Mouse (Mus musculus) cerebellum, adult 2 months (tissue): ENCODE measurements around the gene Fam120a.

Experiments
- CTCF ChIP-seq: fragments of 200-500 bp; IDR thresholded peaks from 2 replicates; pipeline ENCODE4 v1.5.1; 2011; ENCODE audit warnings: low read depth, mild to moderate bottlenecking, control low read depth, low read length, moderate library complexity, borderline replicate concordance; ENCODE audit not compliant: insufficient read depth
- POLR2A ChIP-seq: fragments of 200-500 bp; IDR thresholded peaks from 2 replicates; pipeline ENCODE4 v1.6.1; 2011; ENCODE audit warnings: low read length, control low read depth, borderline replicate concordance; ENCODE audit not compliant: insufficient read depth

GRCm38 (mm10) chr13:48830528-48831250 is 137.1 kb downstream of the Fam120a start:
- TF ChIP-seq POLR2A (no peak), CTCF (no peak)
